Mouse (Mus musculus): ENCODE results near the gene Basp1.

GRCm38 (mm10) chr15:25405926-25406325 lies 7.6 kb downstream of the Basp1 start:
- TF ChIP-seq CTCF (IDR thresholded peaks at IDR 0.05; ENCODE audit: extremely low read depth, insufficient read depth, insufficient read length, insufficient replicate concordance), result no peak
- no peak for TF ChIP-seq POLR2A (IDR thresholded peaks at IDR 0.05; ENCODE audit: low read depth, low read length)
